Mouse (Mus musculus): ENCODE results near the gene Zfp524. TPM values are rescaled to one million over a fixed set of nuclear protein-coding genes. Genes with fewer than 3 reads are reported as not detected.

Zfp524 gene
- total RNA-seq, 2 experiments from 2014 or later: 9.0 to 9.6 TPM

DNA sequence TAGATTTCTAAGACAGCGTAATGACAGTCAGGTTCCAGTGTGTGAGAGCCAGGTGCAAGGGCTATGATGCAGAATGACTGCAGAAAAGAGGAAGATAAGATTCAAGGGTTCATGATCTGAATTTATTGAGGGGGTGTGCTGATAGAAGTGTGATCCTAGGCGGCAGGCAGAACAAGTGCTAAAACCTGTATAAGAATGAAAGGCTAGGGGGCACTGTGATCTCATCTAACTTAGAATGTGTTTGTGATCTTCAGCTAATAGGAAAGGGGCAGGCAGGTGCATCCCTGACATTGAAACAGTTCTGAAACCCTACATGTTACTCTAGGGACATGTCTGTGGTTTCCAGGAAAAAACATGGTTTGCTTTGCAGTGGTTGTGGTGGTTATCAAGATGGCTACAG, 31.9 kb downstream of the Zfp524 start:
- no peak for DNase-seq (ENCODE audit: low spot score in 2 of 2)

DNA sequence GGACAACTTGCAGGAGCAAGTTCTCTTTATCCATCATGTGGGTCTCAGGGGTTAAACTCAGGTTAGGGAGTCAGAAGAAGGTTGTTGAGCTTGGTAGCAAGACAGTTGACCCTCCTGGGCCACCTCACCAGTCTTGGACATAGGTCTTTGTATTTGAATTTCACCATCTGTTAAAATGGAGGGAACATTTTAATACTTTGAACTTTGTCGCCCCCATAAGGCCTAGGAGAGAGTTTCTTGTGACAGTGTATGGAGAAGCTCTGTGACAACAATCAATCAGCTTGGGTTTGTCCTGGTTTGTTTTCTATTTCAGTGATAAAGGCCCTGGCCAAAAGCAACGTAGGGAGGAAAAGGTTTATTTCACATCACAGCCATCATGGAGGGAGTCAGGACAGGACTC, 33.1 kb downstream of the Zfp524 start:
- no peak for DNase-seq (ENCODE audit: low spot score in 2 of 2)

DNA sequence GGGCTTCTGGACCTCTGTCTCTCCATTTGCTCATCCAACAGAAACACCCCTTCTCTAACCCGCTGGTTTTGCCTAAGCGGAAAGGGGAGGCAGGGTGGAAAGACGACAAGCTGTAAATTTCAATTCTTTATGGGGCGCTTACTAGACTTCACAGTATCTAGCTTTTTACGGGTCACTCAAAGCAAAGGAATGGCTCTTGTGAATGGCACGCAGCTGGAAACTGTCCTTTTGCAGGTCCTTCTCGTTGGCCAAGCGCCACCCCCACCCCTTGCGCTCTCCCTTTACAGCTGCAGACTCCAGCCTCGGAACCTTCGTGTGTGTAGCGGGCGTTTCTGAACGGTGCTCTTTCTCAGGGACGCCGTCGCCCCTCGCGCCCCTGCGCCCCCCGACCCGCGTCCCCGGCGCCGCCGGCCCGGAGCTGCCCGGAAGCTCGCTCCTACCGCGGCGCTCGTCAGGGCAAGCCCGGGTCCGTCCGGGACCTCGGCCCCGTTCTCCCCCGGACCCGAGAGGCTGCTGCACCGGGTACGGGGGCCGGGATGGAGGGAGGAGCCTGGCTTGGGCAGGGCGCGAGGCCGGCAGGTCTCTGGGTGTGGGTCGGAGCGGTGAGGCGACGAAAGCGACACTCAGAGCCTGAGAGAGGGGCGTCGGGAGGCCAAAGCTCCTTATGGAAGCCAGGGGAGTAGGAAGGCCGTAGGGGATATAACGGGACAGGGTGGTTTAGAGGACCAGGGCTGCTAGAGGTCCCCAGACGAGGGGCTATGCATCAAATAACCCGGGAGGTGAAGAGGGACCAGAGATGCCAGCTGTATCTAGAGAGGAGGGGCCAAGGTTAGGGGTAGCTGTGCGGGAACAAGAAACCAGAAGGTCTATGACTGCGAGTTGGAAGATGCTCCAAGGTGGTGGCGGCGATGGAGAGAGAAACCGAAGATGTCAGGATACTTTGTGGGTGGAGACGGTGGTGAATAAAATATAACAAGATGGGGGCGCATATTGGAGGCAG, 37.3 kb downstream of the Zfp524 start, which contains the start of gene Zfp580:
Gene Zfp580, plus strand, starts transcription at position 346 of the 1,000 bp plus-strand sequence.
- peak; percentile 63 to 80 for DNase-seq (ENCODE audit: low spot score in 2 of 2)

DNA sequence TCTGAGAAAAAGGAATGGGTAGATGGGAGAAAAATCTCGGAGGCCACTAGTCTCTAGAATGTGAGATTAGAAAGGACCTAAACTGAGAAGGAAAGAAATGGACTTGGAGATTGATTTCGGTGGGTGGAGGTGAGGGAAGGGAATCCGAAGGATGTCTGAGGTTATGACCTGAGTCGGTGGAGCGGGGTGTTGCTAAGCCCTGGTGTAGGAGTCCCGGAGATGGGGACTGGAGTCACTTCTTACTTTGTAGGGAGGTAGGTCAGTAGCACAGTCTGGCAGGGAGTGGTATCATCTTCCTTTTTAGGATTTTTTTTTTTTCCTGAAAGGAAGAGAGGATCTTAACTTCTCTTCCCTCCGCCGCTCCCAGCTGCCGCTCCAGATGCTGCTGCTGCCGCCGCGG, 38.2 kb downstream of the Zfp524 start:
- DNase-seq (ENCODE audit: low spot score in 2 of 2): no peak

DNA sequence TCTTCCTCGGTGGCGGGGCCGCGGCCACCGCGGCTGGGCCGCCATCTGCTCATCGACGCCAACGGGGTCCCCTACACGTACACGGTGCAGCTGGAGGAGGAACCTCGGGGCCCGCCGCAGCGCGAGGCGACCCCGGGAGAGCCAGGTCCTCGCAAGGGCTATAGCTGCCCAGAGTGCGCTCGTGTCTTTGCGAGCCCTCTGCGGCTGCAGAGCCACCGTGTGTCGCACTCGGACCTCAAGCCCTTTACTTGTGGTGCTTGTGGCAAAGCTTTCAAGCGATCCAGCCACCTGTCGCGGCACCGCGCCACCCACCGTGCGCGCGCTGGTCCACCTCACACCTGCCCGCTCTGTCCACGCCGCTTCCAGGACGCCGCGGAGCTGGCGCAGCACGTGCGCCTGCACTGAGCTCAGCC, 38.7 kb downstream of the Zfp524 start:
- no peak for DNase-seq (ENCODE audit: low spot score in 2 of 2)

DNA sequence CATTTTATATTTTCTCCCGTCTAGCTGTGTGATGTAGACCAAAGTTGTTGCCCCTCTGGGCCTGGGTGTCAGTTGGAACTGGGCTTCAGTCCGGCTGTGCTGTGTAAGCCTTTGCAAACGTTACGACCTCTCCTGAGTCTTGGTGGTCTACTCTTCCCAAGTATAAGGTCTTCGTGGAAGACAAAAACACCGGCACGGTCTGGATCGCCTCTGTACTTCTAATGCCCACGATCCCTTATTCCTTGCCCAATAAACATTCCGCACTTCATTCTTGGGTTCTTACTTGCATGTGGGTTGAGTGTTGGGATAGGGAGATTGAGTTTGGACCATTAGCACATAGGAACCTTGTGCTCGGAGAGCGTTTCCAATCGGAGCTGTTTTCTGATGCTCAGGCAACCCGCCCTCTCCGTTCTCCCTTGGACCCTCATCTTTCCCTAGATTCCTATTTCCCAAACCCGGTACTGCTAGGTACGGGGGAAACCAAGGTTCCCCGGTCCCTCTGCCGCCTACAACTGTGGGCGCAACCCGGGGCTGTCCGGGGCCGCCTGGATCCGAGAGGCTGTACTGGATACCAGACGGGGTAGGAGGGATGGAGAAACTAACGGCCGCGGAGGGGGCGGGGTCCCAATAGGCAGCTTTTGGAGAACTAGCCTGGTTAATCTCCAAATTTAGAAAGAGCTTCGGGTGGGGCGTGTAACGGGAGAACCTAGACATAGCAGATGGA, 39.4 kb downstream of the Zfp524 start:
- DNase-seq (ENCODE audit: low spot score in 2 of 2): no peak

DNA sequence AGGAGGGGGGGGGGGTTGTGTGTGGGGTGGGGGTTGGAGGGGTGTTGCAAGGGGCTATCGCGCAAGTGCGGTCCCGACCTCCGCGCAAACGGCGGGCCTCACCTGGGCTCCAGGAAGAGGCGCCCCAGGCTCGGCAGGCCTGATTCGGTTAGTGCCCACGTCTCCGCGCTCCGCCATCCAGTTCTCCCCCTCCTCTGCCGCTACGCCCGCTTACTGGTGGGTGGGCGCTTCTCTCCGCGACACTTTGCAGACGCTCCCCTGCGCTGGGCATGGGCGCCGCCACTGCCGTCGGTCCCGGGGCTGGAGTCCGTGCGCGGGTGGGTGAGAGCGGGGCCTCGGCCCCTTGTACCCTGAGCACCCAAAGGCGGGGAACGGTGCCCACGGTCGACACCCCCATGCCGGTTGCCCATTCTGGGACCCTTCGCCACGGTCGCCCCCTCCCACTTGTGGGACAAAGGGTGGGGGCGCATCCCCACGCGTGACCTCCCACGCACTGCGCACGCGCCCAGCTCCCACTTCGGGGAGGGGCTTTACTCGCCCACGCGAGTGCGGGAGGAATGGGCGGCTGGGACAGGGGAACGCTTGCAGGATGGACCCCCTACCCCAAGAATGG, 42.5 kb downstream of the Zfp524 start:
- no peak for DNase-seq (ENCODE audit: low spot score in 2 of 2)

DNA sequence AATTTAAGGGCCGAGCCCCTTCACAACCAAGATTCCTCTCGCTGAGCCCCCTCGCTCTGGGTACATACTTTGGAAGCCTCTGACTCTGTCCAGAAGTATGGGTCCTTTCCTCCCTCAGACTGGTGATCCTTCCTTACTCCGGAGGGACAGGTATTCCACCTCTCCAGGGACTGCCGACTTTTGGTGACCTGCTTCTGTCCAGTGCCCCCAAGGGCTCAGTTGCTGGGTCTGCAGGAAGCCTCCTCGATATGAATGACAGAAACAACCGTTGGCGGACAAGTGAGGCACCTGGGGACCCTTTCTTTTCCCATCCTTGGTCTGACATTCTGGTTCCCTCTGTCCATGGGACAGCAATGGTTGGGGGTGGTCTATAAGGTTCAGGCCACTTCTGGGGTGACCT, 43.2 kb downstream of the Zfp524 start:
- no peak for DNase-seq (ENCODE audit: low spot score in 2 of 2)

DNA sequence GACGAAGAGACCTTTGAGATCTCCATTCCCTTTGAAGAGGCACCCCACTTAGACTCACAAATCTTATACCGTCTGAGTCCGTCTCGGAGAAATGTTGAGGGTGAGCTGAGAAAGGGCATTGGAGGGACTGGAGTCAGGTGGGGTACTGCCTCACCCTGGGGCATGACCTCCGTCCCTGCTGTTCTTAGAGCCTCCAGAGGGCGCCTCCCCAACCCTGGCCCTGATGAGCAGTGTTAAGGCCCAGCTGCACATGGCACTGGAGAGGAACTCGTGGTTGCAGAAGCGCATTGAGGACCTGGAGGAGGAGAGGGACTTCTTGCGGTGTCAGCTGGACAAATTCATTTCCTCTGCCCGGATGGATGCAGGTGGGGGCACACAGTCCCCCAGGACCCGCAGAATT, 43.6 kb downstream of the Zfp524 start:
- DNase-seq (ENCODE audit: low spot score in 2 of 2): no peak

DNA sequence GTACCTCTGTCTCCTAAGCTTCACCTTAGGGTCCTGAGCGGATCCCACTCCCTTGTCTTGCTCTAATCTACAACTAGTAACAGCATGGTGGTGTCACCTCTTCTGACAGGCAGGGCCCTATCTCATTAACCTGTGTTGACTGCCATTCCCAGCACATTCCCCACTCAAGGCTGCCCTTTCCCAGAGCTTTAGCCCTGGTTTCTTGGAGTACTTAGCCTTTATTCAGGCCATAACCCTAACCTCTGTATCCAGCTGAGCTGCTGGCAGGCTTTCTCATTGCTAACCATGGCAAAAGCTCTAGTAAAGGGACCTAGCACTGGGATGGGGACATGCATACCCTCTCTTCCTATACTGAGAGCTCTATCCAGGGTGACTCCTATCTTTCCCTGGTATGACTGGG, 44.4 kb downstream of the Zfp524 start:
- DNase-seq (ENCODE audit: low spot score in 2 of 2): no peak

DNA sequence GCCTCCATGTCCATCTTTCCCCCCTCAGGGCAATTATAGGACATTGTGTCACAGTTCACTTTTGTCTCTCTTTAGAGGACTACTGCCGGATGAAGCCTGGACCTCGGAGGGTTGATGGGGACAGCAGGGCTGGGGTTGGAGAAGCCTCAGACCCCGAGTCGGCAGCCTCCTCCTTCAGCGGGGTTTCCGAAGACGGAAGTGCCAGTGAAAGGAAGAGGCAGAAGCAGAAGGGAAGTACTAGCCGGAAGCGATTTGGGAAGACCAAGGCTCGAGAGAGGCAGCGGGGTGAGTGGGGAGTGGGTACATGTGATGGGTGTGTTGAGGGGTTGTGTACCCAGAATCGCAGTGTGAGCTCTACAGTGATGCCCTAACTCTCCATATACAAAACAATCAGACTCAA, 45.2 kb downstream of the Zfp524 start:
- no peak for DNase-seq (ENCODE audit: low spot score in 2 of 2)

DNA sequence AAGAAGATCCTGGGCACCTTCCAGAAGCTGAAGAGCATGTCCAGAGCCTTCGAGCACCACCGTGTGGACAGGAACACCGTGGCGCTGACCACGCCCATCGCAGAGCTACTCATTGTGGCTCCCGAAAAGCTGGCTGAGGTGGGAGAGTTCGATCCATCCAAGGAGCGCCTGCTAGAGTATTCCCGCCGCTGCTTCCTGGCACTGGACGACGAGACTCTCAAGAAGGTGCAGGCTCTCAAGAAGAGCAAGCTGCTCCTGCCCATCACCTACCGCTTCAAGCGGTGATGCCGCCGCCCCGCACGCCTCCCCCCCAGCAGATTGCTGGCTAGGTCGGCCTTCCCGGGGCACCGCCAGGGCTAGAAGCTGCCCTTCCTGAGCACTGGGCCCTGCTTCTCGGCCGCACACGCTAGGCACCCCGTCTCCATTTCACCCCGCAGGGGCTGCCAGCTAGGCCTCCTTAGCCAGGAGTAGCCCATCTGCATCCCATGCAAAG, 46.1 kb downstream of the Zfp524 start:
- peak; percentile 50 to 84 for DNase-seq (ENCODE audit: low spot score in 2 of 2)

DNA sequence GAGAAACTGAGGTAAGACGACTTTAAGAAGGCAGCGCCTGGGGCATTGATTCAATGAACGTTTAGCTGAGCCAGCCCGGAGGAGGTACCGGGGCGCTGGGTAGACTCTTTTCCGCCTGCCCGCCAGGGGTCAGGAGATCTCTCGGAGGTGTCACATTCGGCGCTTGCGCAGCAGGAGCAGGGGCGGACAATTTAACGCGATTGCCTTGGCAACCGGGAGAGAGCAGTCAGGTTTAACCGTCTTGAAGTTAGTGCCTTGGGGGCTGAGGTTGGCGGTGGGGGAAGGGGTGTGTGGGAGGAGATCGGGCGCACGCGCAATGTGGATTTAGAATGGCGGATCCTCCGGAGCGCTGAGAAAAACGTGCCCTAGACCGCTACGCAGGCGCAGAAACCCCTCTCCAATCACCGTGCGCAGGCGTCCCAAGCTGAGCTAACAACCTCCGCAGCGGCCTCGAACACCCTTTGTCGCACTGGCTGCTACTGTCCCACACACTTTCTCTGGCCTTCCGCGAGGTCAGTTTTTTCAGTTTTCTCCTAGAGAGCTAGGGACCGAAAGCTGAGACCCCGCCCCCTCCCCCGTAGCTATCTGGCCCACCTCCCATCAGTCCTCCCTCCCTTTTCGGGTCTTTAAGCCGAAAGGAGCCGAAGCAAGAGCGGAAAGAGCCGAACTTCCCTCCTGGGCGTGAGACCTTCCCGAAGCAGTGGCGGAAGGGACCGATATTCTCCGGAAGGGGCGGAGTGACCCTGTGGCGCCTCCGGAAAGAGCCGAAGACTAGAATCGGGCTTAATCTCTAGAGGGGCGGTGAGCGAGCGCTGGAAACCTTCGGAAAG, 46.9 kb downstream of the Zfp524 start:
- DNase-seq (ENCODE audit: low spot score in 2 of 2): peak; percentile 95 to 99

DNA sequence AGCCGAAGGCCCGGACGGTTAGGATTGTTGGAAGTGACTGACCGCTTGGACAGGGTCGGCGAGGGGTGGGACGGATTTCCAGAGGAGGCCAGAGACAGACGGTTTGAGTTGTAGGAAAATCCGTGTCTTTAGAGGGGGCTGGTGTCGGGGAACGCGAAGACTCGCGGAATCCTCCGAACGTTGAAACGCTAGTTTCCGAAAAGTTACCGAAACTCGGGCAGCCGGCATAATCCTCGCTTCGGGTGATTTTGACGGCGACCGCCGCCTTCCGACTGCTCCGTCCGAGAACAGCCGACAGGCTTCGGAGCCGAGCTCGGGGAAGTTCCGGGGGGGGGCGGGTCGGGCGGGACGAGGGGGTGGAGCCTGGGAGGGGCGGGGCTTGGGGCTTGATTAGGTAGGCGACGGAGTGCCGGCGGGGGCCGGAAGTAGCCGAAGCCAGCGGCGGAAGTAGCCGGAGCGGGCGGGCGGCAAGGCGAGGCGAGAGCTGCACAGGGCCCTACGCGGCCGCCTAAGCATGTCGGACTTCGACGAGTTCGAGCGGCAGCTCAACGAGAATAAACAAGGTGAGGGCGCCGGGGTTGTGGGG, 47.7 kb downstream of the Zfp524 start, which contains the start of gene U2af2:
Gene U2af2, plus strand, starts transcription at position 370 of the 586 bp plus-strand sequence.
- peak; percentile 97 for DNase-seq (ENCODE audit: low spot score in 2 of 2)

DNA sequence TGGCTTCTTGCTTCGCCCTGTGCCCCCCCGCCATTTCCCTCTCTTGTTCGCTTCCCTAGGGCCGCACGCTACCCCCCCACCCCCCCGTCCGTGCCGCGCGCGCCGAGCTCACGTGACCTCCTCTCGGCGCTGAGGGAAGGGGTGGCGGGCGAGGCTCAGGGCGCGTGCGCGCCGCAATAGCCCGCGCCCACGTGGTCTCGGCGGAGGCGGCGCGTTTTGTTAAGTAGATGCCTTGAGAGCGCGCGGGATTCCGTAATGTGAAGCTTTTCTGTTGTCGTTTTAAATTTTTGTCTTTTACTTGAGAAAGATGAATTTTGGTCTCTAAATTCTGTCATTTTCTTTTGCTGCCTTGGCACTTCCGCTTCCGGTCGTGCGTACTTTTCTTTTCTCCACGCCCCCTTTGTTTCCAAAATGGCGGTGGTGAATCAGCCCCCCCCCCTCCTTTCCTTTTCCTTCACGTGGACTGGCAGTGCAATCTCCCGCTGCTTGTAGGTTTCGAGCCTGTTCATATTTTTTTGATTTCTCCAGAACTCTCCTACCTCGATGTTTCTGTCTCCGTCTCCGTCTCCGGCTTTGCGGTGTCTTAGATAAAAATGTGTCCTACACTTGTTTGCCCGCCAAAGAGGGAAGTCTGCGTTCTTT, 48.3 kb downstream of the Zfp524 start:
- no peak for DNase-seq (ENCODE audit: low spot score in 2 of 2)

DNA sequence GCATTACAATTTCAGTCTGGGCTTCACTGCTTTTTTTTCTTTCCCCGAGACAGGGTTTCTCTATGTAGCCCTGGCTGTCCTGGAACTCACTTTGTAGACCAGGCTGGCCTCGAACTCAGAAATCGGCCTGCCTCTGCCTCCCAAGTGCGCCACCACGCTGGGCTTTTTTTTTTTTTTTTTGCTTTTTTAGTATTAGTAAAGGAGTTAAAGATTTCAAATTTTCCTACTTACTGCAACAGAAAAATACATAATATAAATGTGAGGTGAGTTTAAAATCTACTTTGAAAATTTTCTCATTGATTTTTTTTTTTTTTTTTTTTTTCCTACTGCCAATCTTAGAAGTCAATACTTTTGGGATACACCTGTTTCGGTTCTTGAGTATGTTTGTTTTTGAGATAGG, 50.7 kb downstream of the Zfp524 start:
- DNase-seq (ENCODE audit: low spot score in 2 of 2): no peak

Data from gastrocnemius, postnatal 4 days (tissue).